ENCODE assay signal across 16 mouse cellular contexts in the genomic region with DNA sequence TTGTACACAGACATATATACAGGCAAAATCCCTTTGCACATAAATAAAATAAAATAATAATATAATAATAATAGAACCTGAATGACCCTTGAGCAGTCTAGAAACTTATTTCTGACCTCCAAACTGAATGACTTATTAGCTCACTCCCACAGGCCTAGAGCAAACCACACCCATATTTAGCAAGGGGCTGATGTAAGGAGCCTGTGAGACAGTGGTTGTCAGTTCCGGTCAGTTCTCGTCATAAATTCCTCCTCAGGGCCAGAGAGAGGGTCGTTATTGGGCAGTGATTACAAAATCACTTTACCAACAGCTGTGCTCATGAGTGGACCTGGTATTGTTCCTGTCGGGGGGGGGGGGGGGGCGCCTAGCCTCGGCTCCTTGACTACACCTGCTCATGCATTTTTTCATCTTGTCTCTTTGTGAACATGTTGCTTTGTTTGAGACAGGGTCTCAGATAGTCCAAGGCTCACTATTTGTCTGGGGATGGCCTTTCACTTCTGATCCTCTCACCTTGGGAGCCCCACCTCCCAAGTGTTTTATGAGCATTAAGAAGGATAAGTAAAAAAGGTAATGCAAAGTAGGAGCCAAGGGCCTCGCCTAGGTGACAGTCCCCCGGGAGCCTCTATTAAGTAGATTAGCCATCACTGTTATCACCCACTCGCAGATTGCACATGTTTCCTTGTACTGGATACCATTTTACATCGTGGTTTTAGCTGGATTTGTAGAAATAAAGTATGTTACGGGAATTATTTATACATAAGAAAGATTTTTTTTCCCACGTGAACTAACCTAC. TPM values are rescaled to one million over a fixed set of nuclear protein-coding genes. Genes with fewer than 3 reads are reported as not detected.
DNase-seq lines count a peak whose midpoint lies in the region; ATAC-seq lines count a peak whose summit lies in the region.
"Had no signal": no experiment of that assay in that cellular context is flagged by ENCODE, and none has a peak within 500 bp of the region (broad histone marks: within the 10 kb centered on the region; RNA-seq: fewer than 3 reads in every experiment).

No protein-coding gene starts in this region.

- H3K27me3 ChIP-seq in erythroblast, embryonic 14.5 days (ENCODE audit: control insufficient read depth) = peaks cover 11% of the 10 kb centered on the region
- H3K27me3 ChIP-seq in forebrain, embryonic 15.5 days = peaks cover 7% of the 10 kb centered on the region; the same call in 1 of the 2 replicates
- H3K27me3 ChIP-seq: heart, embryonic 15.5 days had no signal

- peak overlapping the region; percentile 32 for H3K27ac ChIP-seq in macrophage
- no peak overlapping the region for H3K27ac ChIP-seq in forebrain, embryonic 15.5 days (replicated peaks)
- H3K27ac ChIP-seq: embryonic facial prominence, embryonic 12.5 days; forebrain, embryonic 13.5 days; heart, embryonic 15.5 days; hindbrain, embryonic 13.5 days; limb, embryonic 13.5 days had no signal

- no peaks in the 10 kb centered on the region for H3K36me3 ChIP-seq in erythroblast, embryonic 14.5 days (ENCODE audit: control insufficient read depth)
- no peaks in the 10 kb centered on the region for H3K36me3 ChIP-seq in macrophage (ENCODE audit: inconsistent target)
- H3K36me3 ChIP-seq in forebrain, embryonic 15.5 days = no peaks in the 10 kb centered on the region
- H3K36me3 ChIP-seq: embryonic facial prominence, embryonic 12.5 days; heart, embryonic 15.5 days; hindbrain, embryonic 13.5 days; limb, embryonic 13.5 days had no signal

- WGBS in macrophage (ENCODE audit: missing documents) = 32% methylated on average over 12 of the region's 12 CpGs
- 69% methylated on average over 12 of the region's 12 CpGs for WGBS in forebrain, embryonic 15.5 days

- H3K9ac ChIP-seq in forebrain, embryonic 15.5 days (replicated peaks) = no peak overlapping the region
- H3K9ac ChIP-seq: embryonic facial prominence, embryonic 12.5 days; forebrain, embryonic 13.5 days; heart, embryonic 15.5 days; hindbrain, embryonic 13.5 days; limb, embryonic 13.5 days had no signal

- no peaks in the 10 kb centered on the region for H3K9me3 ChIP-seq in erythroblast, embryonic 14.5 days (ENCODE audit: control insufficient read depth, low read length)
- H3K9me3 ChIP-seq in forebrain, embryonic 15.5 days = no peaks in the 10 kb centered on the region
- H3K9me3 ChIP-seq: embryonic facial prominence, embryonic 12.5 days; forebrain, embryonic 13.5 days; heart, embryonic 15.5 days; hindbrain, embryonic 13.5 days; limb, embryonic 13.5 days had no signal

- H3K4me1 ChIP-seq in erythroblast, embryonic 14.5 days (ENCODE audit: control insufficient read depth) = peaks cover 85% of the 10 kb centered on the region
- H3K4me1 ChIP-seq in forebrain, embryonic 15.5 days = peaks cover 3% of the 10 kb centered on the region; the same call in 1 of the 2 replicates

- no peak overlapping the region for H3K4me2 ChIP-seq in forebrain, embryonic 15.5 days (replicated peaks)
- H3K4me2 ChIP-seq: embryonic facial prominence, embryonic 12.5 days; forebrain, embryonic 13.5 days; heart, embryonic 15.5 days; hindbrain, embryonic 13.5 days; limb, embryonic 13.5 days had no signal

- no peak for ATAC-seq in CD4-positive, CD25-positive, alpha-beta regulatory T cell, adult 4 months
- no peak for ATAC-seq in forebrain, embryonic 15.5 days (replicated peaks)
- ATAC-seq: forebrain, embryonic 13.5 days had no signal

- DNase-seq in CD4-positive, CD25-positive, alpha-beta regulatory T cell, adult 2 months (ENCODE audit: low read depth, low spot score) = peak; percentile 49
- peak; percentile 96 for DNase-seq in 416B (ENCODE audit: low read depth)
- no peak for DNase-seq in embryo, embryonic 11 days
- DNase-seq in heart, postnatal 4 days = no peak
- DNase-seq: cerebellum, postnatal 14 days; gastrocnemius, postnatal 25 days; layer of hippocampus, postnatal 36 days had no signal

- H3K79me2 ChIP-seq in macrophage (ENCODE audit: inconsistent target) = peaks cover 49% of the 10 kb centered on the region; the same call in 1 of the 2 replicates

- H3K4me3 ChIP-seq in erythroblast, embryonic 14.5 days (replicated peaks) = peak overlapping the region; percentile 42
- H3K4me3 ChIP-seq in macrophage (ENCODE audit: inconsistent target) = no peak overlapping the region
- H3K4me3 ChIP-seq in forebrain, embryonic 15.5 days = no peak overlapping the region
- H3K4me3 ChIP-seq: embryonic facial prominence, embryonic 12.5 days; forebrain, embryonic 13.5 days; heart, embryonic 15.5 days; hindbrain, embryonic 13.5 days; limb, embryonic 13.5 days had no signal

RNA-seq across cellular contexts. Expression of a gene that starts 17.4 kb away (rescaled TPM):
- polyA plus RNA-seq in CD4-positive, CD25-positive, alpha-beta regulatory T cell, adult 4 months (2017; shearing (Covaris generic)) = 10 to 100 TPM; 70.9 to 80.0 TPM
- 1.4 and 1.5 TPM in 2 replicates for polyA plus RNA-seq in erythroblast, embryonic 14.5 days (2012)
- 10 to 100 TPM; 39.3 to 71.1 (median 57.3) TPM for total RNA-seq in macrophage (2018; cell fraction: chromatin; rRNA removed)
- 100 to 1,000 TPM; 161 to 207 (median 187) TPM for total RNA-seq in macrophage (2018; cell fraction: cytosol; rRNA removed)
- total RNA-seq in macrophage (2018; cell fraction: nucleus; rRNA removed) = 100 to 1,000 TPM in 11 of 26 experiments, 10 to 100 TPM in 15; 61.6 to 159 (median 95.3) TPM
- 167 to 346 TPM (median 178 TPM) in 3 replicates for polyA plus RNA-seq in macrophage (2018)
- polyA plus RNA-seq in forebrain, embryonic 15.5 days (2015; fragmentation: Nextera tagmentation; extraction: Ambion mirVana) = 76.1 and 78.8 TPM in 2 replicates
- 10 to 100 TPM; 50.9 to 53.0 TPM for total RNA-seq in heart, postnatal 4 days (2021)

RNA-seq across cellular contexts. Expression of a gene that starts 23.2 kb away (rescaled TPM):
- polyA plus RNA-seq in CD4-positive, CD25-positive, alpha-beta regulatory T cell, adult 4 months (2017; shearing (Covaris generic)) = 1,000 to 10,000 TPM; 1,323 to 1,460 TPM
- 0.97 and 2.5 TPM in 2 replicates for polyA plus RNA-seq in erythroblast, embryonic 14.5 days (2012)
- 100 to 1,000 TPM in 9 of 26 experiments, 10 to 100 TPM in 12, 1 to 10 TPM in 5; 5.0 to 374 (median 54.9) TPM for total RNA-seq in macrophage (2018; cell fraction: chromatin; rRNA removed)
- 1,000 to 10,000 TPM in 3 of 26 experiments, 100 to 1,000 TPM in 23; 178 to 1,433 (median 423) TPM for total RNA-seq in macrophage (2018; cell fraction: cytosol; rRNA removed)
- total RNA-seq in macrophage (2018; cell fraction: nucleus; rRNA removed) = 1,000 to 10,000 TPM in 2 of 26 experiments, 100 to 1,000 TPM in 22, 10 to 100 TPM in 2; 93.8 to 1,370 (median 265) TPM
- 240 to 438 TPM (median 289 TPM) in 3 replicates for polyA plus RNA-seq in macrophage (2018)
- 5.5 and 6.4 TPM in 2 replicates for polyA plus RNA-seq in forebrain, embryonic 15.5 days (2015; fragmentation: Nextera tagmentation; extraction: Ambion mirVana)
- 10 to 100 TPM; 16.9 to 18.4 TPM for total RNA-seq in heart, postnatal 4 days (2021)

RNA-seq across cellular contexts. Expression of a gene that starts 54.5 kb away (rescaled TPM):
- 10 to 100 TPM in 1 of 2 experiments, 1 to 10 TPM in 1; 8.4 to 11.7 TPM for polyA plus RNA-seq in CD4-positive, CD25-positive, alpha-beta regulatory T cell, adult 4 months (2017; shearing (Covaris generic))
- polyA plus RNA-seq in erythroblast, embryonic 14.5 days (2012) = 1.4 and 2.5 TPM in 2 replicates
- 10 to 100 TPM; 19.7 to 49.9 (median 32.0) TPM for total RNA-seq in macrophage (2018; cell fraction: chromatin; rRNA removed)
- 10 to 100 TPM in 2 of 26 experiments, 1 to 10 TPM in 24; 6.7 to 11.5 (median 8.5) TPM for total RNA-seq in macrophage (2018; cell fraction: cytosol; rRNA removed)
- 10 to 100 TPM; 14.5 to 41.4 (median 26.0) TPM for total RNA-seq in macrophage (2018; cell fraction: nucleus; rRNA removed)
- polyA plus RNA-seq in macrophage (2018) = 9.8 to 13.0 TPM (median 12.9 TPM) in 3 replicates
- polyA plus RNA-seq in forebrain, embryonic 15.5 days (2015; fragmentation: Nextera tagmentation; extraction: Ambion mirVana) = 21.3 and 23.5 TPM in 2 replicates
- 10 to 100 TPM; 39.2 to 40.7 TPM for total RNA-seq in heart, postnatal 4 days (2021)

RNA-seq across cellular contexts. Expression of a gene that starts 54.7 kb away (rescaled TPM):
- not detected for polyA plus RNA-seq in CD4-positive, CD25-positive, alpha-beta regulatory T cell, adult 4 months (2017; shearing (Covaris generic))
- polyA plus RNA-seq in erythroblast, embryonic 14.5 days (2012) = not detected in 2 replicates
- total RNA-seq in macrophage (2018; cell fraction: chromatin; rRNA removed) = not detected
- under 1 TPM in 8 of 26 experiments, not detected in 18; 0.05 to 0.14 (median 0.10) TPM for total RNA-seq in macrophage (2018; cell fraction: cytosol; rRNA removed)
- under 1 TPM in 2 of 26 experiments, not detected in 24; 0.24 to 0.48 TPM for total RNA-seq in macrophage (2018; cell fraction: nucleus; rRNA removed)
- polyA plus RNA-seq in macrophage (2018) = 0.26 TPM in 1 of 3 replicates, not detected in the others
- 1.0 and 1.1 TPM in 2 replicates for polyA plus RNA-seq in forebrain, embryonic 15.5 days (2015; fragmentation: Nextera tagmentation; extraction: Ambion mirVana)
- under 1 TPM; 0.36 to 0.62 TPM for total RNA-seq in heart, postnatal 4 days (2021)
- total RNA-seq: gastrocnemius, postnatal 25 days had no signal

Comparison
In these comparisons a context has a peak if more than half of its experiments do, and no peak if none do; other contexts are left out.
1. DNase-seq: peak in CD4-positive, CD25-positive, alpha-beta regulatory T cell, adult 2 months (single experiment) and 416B (single experiment); none in embryo, embryonic 11 days (single experiment) and heart, postnatal 4 days (single experiment).
2. RNA of a gene that starts 17.4 kb away (polyA plus RNA-seq): 167 to 346 TPM in macrophage, 70.9 to 80.0 TPM in CD4-positive, CD25-positive, alpha-beta regulatory T cell, adult 4 months and 76.1 to 78.8 TPM in forebrain, embryonic 15.5 days; 1.4 to 1.5 TPM in erythroblast, embryonic 14.5 days; every median in the first group is over 10 times any median in the second.
3. RNA of a gene that starts 23.2 kb away (polyA plus RNA-seq): 1,323 to 1,460 TPM in CD4-positive, CD25-positive, alpha-beta regulatory T cell, adult 4 months and 240 to 438 TPM in macrophage; 5.5 to 6.4 TPM in forebrain, embryonic 15.5 days and 0.97 to 2.5 TPM in erythroblast, embryonic 14.5 days; every median in the first group is over 10 times any median in the second.